Mouse (Mus musculus) stomach, embryonic 16.5 days (tissue): ENCODE results near the gene Zfp523. TPM values are rescaled to one million over a fixed set of nuclear protein-coding genes. Genes with fewer than 3 reads are reported as not detected.

Source experiments
- ATAC-seq: fragments of 200-750 bp; cut with Nextera tagmentation; 2 replicates; pipeline ENCODE4 v1.8.0; 2017; ENCODE audit warnings: moderate number of reproducible peaks, moderate TSS enrichment; ENCODE audit not compliant: insufficient read depth, low FRiP score
- H3K27ac ChIP-seq: fragments of 300-500 bp; sonication (generic); 2 replicates; pipeline ENCODE4 v1.5.1; 2014; ENCODE audit warnings: low read length
- H3K27me3 ChIP-seq: fragments of 300-500 bp; sonication (generic); 2 replicates; pipeline ENCODE4 v1.6.1; 2014; ENCODE audit warnings: low read length, control low read depth, mixed read lengths; ENCODE audit not compliant: control insufficient read depth, insufficient read depth
- H3K36me3 ChIP-seq: fragments of 300-500 bp; sonication (generic); 2 replicates; pipeline ENCODE4 v1.6.1; 2014; ENCODE audit warnings: low read length; ENCODE audit not compliant: control insufficient read depth, insufficient read depth
- H3K4me1 ChIP-seq: fragments of 300-500 bp; sonication (generic); 2 replicates; pipeline ENCODE4 v1.6.1; 2014; ENCODE audit warnings: low read length, control low read depth, mixed read lengths; ENCODE audit not compliant: control insufficient read depth, insufficient read depth
- H3K4me2 ChIP-seq: fragments of 300-500 bp; sonication (generic); 2 replicates; pipeline ENCODE4 v1.6.1; 2014; ENCODE audit warnings: low read depth, low read length, mixed read lengths
- H3K4me3 ChIP-seq: fragments of 300-500 bp; sonication (generic); replicated peaks from 2 replicates; pipeline ENCODE4 v1.5.1; 2014; ENCODE audit warnings: mild to moderate bottlenecking, low read length
- H3K9ac ChIP-seq: fragments of 300-500 bp; sonication (generic); 2 replicates; pipeline ENCODE4 v1.6.1; 2014; ENCODE audit warnings: low read length
- H3K9me3 ChIP-seq: fragments of 300-500 bp; sonication (generic); replicated peaks from 2 replicates; pipeline ENCODE4 v1.6.1; 2016; ENCODE audit warnings: low read length, control low read depth; ENCODE audit not compliant: control insufficient read depth
- WGBS: fragments of 180-500 bp; shearing (Covaris S2); extraction: QIAGEN DNeasy Blood & Tissue Kit; methylation state at CpG from one replicate; pipeline ENCODE4 v1.1.7; 2014; 5-methylcytosine and 5-hydroxymethylcytosine counted together
- polyA plus RNA-seq: library from polyadenylated mRNA; unstranded; fragments of >200 nt; fragmentation: Nextera tagmentation; extraction: Ambion mirVana; gene quantifications from 2 replicates; pipeline ENCODE4 v1.2.1, GENCODE M21; 2015

Zfp523 gene
- polyA plus RNA-seq, 1 experiment from 2014 or later, result 27.5 TPM

DNA sequence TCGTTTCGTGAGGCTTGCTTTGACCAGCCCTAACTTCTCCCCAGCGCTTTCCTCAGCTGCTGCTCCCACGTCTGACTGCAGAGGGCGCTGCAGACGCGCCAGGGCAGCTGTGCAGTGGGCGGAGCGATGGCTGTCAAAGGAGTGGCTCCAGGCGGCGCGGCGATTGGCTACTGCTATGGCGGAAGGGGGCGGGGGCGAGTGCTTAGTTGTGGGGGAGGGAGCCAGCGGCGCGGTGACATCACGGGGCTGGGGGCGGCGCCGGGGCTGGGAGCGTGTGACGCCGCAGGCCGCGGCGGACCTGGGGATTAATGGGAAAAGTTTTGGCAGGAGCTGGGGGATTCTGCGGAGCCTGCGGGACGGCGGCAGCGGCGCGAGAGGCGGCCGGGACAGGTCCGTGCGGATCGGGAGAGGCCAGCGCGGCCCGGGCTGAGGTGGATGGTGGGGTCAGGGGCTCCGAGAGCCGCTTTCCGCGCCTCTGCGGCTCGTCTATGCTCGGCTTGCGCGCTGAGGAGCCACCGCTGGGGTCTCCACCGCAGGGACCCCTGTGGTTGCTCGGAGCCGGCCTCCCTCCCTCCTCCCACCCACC, 55.6 kb downstream of the Zfp523 start, which contains the start of gene Ppard:
TSS of gene Ppard (plus strand) at position 226 of the 586 bp plus-strand sequence.
- H3K9ac ChIP-seq, result peak within 1 kb of the TSS; percentile 88
- under 1% methylated on average over 57 of the region's 57 CpGs for WGBS
- peak; percentile 98 for ATAC-seq
- H3K27me3 ChIP-seq, result no peaks in the 10 kb centered on the region
- H3K9me3 ChIP-seq, result no peaks in the 10 kb centered on the region
- H3K4me2 ChIP-seq, result peak within 1 kb of the TSS; percentile 68
- H3K4me3 ChIP-seq, result peak within 1 kb of the TSS; percentile 77
- no peaks in the 10 kb centered on the region for H3K36me3 ChIP-seq
- H3K4me1 ChIP-seq, result peaks cover 28% of the 10 kb centered on the region
- H3K27ac ChIP-seq, result peak within 1 kb of the TSS; percentile 88

GRCm38 (mm10) chr17:28233091-28233731, 56.3 kb downstream of the Zfp523 start:
- no peaks in the 10 kb centered on the region for H3K9me3 ChIP-seq
- no peak for ATAC-seq
- H3K27ac ChIP-seq, result peak overlapping the region; percentile 88
- peak overlapping the region; percentile 77 for H3K4me3 ChIP-seq
- peak overlapping the region; percentile 88 for H3K9ac ChIP-seq
- H3K27me3 ChIP-seq, result no peaks in the 10 kb centered on the region
- WGBS, result 4% methylated on average over 17 of the region's 17 CpGs
- H3K4me1 ChIP-seq, result peaks cover 28% of the 10 kb centered on the region
- no peaks in the 10 kb centered on the region for H3K36me3 ChIP-seq
- peak overlapping the region; percentile 68 for H3K4me2 ChIP-seq

- ATAC-seq, result no peak
- 80% methylated on average over 5 of the region's 5 CpGs for WGBS
- peak overlapping the region; percentile 77 for H3K27ac ChIP-seq
Observed at GRCm38 (mm10) chr17:28234641-28235040, 57.7 kb downstream of the Zfp523 start.

GRCm38 (mm10) chr17:28235982-28236635, 59.2 kb downstream of the Zfp523 start:
- Histone ChIP-seq H3K4me3 (no peak overlapping the region), H3K4me2 (no peak overlapping the region), H3K4me1 (peaks cover 28% of the 10 kb centered on the region), H3K36me3 (no peaks in the 10 kb centered on the region), H3K9me3 (no peaks in the 10 kb centered on the region), H3K9ac (peak overlapping the region; percentile 6; the same call in 1 of the 2 replicates), H3K27me3 (no peaks in the 10 kb centered on the region), H3K27ac (no peak overlapping the region)
- ATAC-seq, result no peak
- 76% methylated on average over 7 of the region's 7 CpGs for WGBS

More at GRCm38 (mm10) chr17:28234641-28235040, 57.7 kb downstream of the Zfp523 start:
- Histone ChIP-seq H3K4me1 (peaks cover 28% of the 10 kb centered on the region), H3K4me2 (peak overlapping the region; percentile 68), H3K4me3 (no peak overlapping the region; the same call in 1 of the 2 replicates), H3K27me3 (no peaks in the 10 kb centered on the region), H3K9ac (peak overlapping the region; percentile 22; the same call in 1 of the 2 replicates), H3K9me3 (no peaks in the 10 kb centered on the region), H3K36me3 (no peaks in the 10 kb centered on the region)

DNA sequence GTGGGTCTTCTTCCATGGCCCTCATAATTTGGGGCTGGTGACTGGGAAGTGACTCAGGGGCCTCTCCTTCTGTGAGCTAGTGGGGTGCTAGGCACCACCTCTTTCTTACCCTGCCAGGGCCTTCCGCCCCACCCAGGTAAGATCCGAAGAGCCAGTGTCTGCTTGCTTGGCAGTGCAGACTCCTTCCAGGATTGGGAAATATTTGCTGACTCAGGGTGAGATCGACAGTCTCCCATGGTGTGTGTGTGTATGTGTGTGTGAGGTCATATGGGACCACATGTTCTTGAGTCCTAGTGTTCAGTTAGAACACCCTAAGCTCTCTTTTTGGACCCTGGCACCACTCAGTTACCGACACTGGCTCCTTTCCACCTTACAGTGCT, 59.7 kb downstream of the Zfp523 start:
- H3K4me2 ChIP-seq, result no peak overlapping the region
- no peak overlapping the region for H3K27ac ChIP-seq
- no peaks in the 10 kb centered on the region for H3K27me3 ChIP-seq
- no peak overlapping the region for H3K4me3 ChIP-seq
- 0 out of 2 replicates have a peak overlapping the region, but pooled peaks have one; percentile 6 for H3K9ac ChIP-seq
- no peaks in the 10 kb centered on the region for H3K9me3 ChIP-seq
- H3K4me1 ChIP-seq, result peaks cover 28% of the 10 kb centered on the region
- H3K36me3 ChIP-seq, result no peaks in the 10 kb centered on the region
- no peak for ATAC-seq
- WGBS, result 64% methylated on average over 4 of the region's 4 CpGs

- Histone ChIP-seq H3K4me2 (no peak overlapping the region), H3K27me3 (no peaks in the 10 kb centered on the region), H3K9ac (no peak overlapping the region), H3K9me3 (no peaks in the 10 kb centered on the region), H3K27ac (no peak overlapping the region), H3K4me1 (peaks cover 28% of the 10 kb centered on the region), H3K36me3 (no peaks in the 10 kb centered on the region), H3K4me3 (no peak overlapping the region)
- WGBS, result 74% methylated on average over 5 of the region's 5 CpGs
- no peak for ATAC-seq
Observed at GRCm38 (mm10) chr17:28237362-28237761, 60.4 kb downstream of the Zfp523 start.

- Histone ChIP-seq H3K9me3 (no peaks in the 10 kb centered on the region), H3K4me1 (peaks cover 28% of the 10 kb centered on the region), H3K27me3 (no peaks in the 10 kb centered on the region), H3K36me3 (no peaks in the 10 kb centered on the region), H3K4me3 (no peak overlapping the region), H3K27ac (no peak overlapping the region), H3K4me2 (no peak overlapping the region), H3K9ac (no peak overlapping the region)
- no peak for ATAC-seq
- WGBS, result 82% methylated on average over 6 of the region's 6 CpGs
Observed at GRCm38 (mm10) chr17:28237874-28238273, 60.9 kb downstream of the Zfp523 start.

GRCm38 (mm10) chr17:28240846-28241245, 63.9 kb downstream of the Zfp523 start:
- H3K4me3 ChIP-seq, result no peak overlapping the region
- peaks cover 14% of the 10 kb centered on the region for H3K4me1 ChIP-seq
- H3K9me3 ChIP-seq, result no peaks in the 10 kb centered on the region
- no peak overlapping the region for H3K27ac ChIP-seq
- WGBS, result 85% methylated on average over 5 of the region's 5 CpGs
- no peaks in the 10 kb centered on the region for H3K36me3 ChIP-seq
- ATAC-seq, result no peak
- no peak overlapping the region for H3K4me2 ChIP-seq
- H3K27me3 ChIP-seq, result no peaks in the 10 kb centered on the region
- no peak overlapping the region for H3K9ac ChIP-seq

DNA sequence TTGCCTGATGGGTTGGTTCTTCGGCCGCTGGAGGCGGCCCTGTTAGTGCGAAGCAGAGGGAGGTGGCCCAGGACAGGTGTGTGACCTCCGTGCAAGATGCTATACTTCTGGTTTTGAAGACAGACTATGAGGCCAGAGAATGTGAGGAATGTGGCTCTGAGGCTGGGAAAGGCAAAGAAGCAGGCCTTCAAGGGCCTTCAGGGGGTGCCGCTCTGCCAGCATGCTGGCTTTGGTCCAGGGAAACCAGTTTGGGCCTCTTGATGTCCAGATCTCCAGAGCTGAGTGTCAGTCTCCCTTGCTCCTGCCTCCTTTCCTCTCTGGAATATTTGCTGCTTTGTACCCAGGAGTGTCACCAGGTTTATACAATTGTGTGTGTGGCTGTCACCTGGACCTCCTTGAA, 65.4 kb downstream of the Zfp523 start:
- Histone ChIP-seq H3K36me3 (no peaks in the 10 kb centered on the region), H3K4me3 (no peak overlapping the region), H3K4me2 (no peak overlapping the region), H3K27me3 (no peaks in the 10 kb centered on the region), H3K9ac (no peak overlapping the region), H3K4me1 (peaks cover 8% of the 10 kb centered on the region), H3K27ac (no peak overlapping the region), H3K9me3 (no peaks in the 10 kb centered on the region)
- ATAC-seq, result no peak
- 75% methylated on average over 6 of the region's 6 CpGs for WGBS
